Mouse (Mus musculus) mature B cell (primary cell): ENCODE results near the gene Asap3.

ENCODE experiments used
- in situ Hi-C: fragments of 300-500 bp; cut with MboI; formaldehyde crosslinking; loops from 2 replicates; pipeline ENCODE4 v1.14.3; 2019

Asap3 gene

DNA sequence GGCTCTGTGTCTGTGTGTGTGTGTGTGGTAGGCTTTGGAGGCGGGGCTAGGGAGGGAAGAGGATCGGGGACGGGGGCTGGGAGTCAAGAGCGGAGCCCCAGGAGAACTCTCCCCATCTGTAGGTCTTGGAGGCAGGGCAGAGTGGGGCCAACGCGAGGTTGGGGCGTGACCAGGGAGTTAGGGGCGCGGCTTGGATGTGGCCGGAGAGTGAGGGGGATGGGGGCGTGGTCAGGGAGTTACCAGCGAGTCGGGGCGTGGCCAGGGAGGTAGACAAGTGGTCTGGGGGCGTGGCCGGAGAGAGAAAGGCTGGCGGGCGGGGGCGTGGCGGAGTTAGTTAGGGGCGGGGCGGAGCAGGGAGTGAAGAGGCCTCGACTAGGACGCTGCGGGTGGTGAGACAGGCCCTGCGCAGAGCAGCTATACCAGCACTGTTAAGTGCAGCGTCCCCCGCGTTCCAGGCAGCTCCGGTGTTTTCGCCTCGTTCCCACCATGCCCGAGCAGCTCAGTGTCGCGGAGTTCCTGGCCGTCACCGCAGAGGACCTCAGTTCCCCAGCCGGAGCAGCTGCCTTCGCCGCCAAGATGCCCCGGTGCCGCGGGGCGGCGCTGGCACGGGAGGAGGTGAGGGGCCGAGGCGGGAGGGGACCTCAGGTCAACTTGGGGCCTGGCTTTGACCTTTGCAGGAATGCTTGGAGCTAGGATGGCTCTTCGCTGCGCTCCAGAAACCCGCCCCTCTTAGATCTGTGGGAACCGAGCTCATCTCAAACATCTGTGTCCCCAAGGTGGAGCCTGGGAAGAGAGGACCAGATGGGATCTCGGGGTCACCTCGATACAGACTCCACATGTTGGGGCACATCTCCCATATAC is at the start of gene Asap3:
TSS of gene Asap3 (plus strand) at position 333 of the 861 bp plus-strand sequence.
- in situ Hi-C loops, result no loop called here

DNA sequence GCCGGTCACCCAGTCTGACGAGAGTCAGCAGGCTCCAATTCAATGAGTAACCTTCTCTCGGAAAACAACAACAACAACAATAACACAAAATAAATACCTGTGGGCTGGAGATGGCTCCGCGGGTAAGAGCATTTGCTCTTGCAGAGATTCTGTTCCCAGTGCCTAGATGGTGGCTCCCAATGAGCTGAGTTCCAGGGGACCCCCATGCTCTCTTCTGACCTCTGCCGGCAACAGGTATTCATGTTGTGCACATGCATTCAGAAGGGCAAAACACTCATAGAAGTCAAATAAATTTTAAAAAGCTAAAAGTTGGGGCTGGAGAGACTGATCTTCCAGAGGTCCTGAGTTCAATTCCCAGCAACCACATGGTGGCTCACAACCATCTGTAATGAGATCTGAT is 47.7 kb upstream of the Asap3 start:
- in situ Hi-C loops, result no loop called here

DNA sequence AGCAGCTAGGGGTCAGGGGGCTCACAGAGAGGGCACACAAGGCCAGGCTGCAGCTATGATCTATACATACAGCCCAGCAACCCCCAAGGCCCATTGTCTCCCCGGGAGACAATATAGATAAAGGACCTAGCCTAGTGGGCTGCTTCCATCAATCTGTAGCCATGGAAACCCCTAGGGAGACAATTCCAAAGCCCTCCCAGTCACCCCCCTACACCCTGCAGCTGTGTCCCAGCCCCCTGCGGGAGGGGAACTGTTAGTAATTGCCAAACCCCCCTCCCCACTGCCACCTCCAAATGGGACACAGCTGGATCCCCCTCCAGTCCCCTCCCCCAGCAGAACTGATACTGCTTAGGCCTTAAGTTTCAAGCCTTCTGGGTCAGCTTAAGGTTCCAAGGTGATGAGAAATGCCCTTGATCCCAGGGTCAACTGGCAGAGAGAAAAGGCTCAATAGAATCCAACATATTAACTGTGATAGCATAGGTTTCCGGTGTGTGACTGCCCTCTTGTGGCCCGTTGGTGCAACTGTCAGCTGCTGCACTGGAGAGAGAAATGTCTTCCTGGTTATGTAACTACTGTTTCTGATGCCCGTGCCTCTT is 46.3 kb upstream of the Asap3 start:
- in situ Hi-C loops, result loop anchor here (5.0 kb wide), 1 partner anchor 37 kb away; no protein-coding TSS in a partner anchor

DNA sequence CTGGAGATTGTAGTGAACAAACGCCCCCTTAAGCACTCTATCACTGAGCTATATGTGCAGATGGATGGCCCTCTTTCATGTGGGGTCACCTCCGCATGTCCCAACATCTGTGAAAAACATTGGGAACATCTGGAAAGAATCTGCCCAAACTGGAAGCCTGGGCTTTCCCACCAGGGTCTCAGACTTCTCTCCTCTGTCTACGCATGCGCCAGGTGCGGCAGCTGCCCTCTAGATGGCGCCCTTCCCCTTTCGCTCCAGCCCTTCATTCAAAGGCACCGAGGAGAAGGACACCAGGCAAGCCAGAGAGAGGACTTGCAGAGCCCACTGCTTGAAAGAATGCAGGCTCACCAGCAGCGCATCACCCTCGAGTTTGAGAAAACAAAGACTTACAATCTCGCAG is 42.7 kb upstream of the Asap3 start:
- in situ Hi-C loops, result loop anchor here (5.0 kb wide), 1 partner anchor 34 kb away; no protein-coding TSS in a partner anchor

DNA sequence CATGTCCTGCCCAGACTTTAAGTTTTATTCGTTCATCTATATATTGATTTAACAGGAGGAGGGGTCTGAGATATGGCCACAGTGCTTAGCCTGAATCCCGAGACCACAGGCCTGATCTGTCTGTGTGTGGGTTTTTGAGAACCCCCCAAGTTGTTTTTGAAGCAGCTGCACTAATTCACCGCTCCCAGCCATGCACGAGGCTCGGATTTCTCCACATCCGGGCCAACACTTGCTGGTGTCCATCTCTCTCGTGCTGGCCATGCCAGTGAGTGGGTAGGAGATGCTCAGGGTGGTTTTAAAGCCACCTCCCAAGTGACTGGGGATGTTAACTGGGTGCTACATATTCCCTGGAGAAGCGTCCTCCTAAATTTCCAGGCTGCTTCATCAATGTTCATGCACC is 41.2 kb upstream of the Asap3 start:
- in situ Hi-C loops, result loop anchor here (5.0 kb wide), 1 partner anchor 32 kb away; no protein-coding TSS in a partner anchor

DNA sequence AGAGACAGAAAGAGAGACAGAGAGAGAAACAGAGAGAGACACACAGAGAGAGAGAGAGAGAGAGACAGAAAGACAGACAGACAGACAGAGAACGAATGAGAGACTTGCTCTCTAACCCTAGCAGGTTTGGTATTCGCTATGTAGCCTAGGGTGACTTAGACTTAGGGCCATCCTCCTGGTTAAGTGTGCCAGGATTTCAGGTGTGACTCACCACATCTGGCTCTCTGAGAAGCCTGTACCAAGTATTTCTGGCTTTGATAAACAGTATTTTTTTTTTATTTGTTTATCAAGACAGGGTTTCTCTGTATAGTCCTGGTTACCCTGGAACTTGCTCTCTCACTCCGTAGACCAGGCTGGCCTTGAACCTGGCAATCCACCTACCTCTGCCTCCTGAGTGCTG is 38.5 kb upstream of the Asap3 start:
- in situ Hi-C loops, result no loop called here

DNA sequence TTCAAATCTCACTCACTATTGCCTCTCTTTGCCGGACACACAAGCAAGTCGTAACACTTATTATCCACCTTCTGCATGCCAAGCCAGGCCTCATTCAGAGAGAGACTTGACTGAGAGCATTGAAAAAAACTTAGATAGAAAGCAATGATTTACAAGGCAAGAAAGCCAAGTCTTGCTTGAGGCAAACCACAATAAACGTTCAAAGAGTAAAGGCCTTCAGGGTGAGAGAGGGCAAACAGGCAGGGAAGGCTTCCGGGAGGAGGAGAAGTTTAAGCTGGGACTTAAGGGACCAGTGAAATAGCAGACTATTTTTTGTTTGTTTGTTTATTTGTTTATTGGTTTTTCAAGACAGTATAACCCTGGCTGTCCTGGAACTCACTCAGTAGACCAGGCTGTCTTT is 35.8 kb upstream of the Asap3 start:
- in situ Hi-C loops, result no loop called here

DNA sequence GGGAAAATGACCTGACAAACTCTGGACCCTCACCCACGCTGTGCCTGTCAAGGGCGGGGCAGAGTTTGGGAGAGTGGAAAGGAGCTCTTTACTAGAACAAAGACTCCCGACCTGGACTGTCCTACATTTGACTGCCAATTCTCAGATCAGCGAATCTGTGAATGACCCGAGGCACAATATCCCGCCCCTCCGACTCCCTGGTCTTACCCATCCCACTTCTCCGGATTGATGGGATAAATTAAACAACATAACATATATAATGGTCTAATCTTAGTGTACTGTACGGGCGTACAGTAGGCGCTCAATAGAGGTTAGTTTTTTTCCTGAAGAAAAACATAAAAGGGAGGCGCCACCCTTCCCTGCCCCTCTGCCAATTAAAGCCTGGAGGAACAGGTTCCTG is 34.7 kb upstream of the Asap3 start:
- in situ Hi-C loops, result no loop called here

DNA sequence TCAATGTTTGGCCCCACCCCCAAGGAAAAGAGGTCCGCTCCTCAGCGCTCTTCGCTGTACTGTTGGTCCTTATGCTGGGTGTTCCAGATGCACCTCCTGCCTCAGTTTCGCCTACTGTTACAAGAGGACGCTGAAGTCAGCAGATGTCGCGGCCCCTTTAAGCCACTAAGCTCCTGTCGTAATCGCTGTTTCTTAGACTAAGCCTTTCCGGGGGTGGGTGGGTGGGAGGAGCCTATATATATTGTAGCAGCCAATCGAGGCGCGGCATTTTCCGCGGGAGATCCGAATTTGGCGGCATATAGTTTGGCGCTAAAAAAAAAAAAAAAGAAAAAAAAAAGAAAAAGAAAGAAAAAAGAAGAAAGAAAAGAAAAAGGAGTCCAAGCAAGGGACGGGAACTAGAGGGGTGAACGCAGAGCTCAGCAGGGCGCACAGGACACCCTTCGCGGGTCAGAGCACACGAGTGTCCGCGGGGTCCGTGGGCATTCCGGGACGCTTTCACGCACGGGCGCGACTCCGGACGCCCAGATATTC is 34.1 kb upstream of the Asap3 start, which contains the start of gene E2f2:
TSS of gene E2f2 (plus strand) at position 384 of the 531 bp plus-strand sequence.
- in situ Hi-C loops, result no loop called here

DNA sequence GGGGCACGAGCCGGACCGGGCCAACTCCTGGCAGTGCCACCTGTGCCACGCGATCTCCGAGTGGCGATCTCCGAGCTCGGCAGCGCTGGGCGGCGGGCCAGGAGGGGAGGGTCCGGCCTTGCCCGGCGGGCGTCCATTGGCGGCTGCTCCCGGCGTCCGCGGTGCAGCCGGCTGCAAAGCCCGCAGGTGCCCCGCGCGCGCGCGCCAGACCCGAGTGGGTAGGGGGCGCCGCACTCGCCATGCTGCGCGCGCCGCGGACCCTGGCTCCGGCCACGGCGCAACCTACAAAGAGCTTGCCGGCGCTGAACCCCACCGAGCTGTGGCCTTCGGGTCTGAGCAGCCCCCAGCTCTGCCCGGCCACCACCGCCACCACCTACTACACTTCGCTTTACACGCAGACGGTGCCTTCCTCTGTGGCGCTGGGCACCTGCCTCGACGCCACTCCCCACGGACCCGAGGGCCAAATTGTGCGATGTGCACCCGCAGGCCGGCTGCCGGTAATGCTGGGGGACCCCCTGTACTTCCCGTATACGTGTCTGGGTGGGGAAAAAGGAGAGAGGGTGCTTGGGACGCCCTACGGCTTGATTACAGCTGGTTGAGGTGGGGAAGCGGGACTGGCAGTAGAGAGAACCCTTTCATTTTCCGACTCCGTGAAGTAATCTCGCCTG is 33.5 kb upstream of the Asap3 start:
- in situ Hi-C loops, result no loop called here

DNA sequence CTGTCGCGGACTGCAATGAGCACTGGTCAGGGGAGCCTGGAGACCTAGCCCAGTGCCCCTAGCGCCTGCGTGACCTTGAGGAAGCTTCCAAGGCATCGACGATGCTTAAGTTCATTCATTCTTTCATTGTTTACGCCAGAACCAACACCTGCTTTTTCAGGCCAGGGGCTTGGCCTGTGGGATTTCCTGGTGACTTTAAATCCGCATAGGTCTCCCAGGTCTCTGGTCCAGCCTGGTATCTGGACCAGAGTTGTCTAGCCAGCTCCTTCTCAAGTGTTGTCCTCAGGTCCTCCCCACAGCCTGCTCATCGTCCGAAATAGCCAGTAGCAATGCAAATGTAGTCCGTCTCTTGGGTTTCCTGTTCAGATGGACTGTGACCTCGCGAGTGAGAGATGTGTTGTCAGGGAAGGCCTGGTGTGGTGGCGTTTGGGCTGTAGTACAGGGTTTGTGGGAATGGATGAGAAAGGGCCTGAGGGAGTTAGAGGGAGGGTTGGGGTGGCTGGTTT is 32.9 kb upstream of the Asap3 start:
- in situ Hi-C loops, result no loop called here

DNA sequence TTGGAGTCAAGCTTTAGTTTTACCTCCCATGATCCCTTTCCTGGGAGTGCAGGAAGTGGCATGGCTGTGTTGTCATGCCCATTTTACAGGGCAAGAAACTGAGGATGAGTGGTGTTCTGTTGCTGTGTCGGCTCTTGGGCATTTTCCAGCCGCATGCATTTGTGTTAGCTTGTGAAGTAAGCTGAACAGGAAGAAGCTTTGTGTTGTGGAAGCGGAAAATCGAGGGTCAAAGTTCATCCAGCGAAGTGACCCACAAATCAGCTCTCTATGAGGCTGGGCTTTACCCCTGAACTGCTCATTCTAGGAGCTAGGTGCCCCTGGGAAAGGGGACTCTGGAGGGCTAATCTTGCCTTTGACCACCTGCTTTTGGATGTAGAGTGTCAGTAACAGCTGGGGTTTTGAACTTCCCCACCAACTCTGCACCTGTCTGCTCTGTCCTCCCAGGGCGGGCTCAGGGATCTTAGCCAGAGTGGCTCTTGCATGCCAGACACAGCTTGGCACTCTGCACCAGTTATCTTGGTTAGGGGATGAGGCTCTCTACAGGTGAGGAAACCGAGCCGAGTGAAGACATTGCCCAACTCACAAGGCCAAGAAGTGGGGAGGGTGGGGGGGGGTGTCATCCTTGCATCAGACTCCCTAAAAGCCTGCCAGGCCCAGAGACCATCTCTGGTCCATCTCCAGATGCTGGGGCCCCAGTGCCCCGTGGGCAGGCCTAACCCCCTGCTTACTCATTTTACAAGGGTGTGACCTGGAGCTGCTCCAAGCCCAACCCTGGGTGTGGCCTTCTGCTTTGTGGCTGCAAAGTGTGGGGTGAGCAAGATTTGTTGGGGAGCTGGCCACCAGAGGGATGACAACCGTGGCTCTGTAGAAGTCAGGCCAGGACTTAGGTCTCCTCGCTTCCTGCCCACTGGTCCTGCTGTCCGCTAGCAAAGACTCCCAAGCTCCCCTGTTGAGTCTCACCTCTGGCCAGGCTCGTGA is 31.7 kb upstream of the Asap3 start:
- in situ Hi-C loops, result no loop called here

DNA sequence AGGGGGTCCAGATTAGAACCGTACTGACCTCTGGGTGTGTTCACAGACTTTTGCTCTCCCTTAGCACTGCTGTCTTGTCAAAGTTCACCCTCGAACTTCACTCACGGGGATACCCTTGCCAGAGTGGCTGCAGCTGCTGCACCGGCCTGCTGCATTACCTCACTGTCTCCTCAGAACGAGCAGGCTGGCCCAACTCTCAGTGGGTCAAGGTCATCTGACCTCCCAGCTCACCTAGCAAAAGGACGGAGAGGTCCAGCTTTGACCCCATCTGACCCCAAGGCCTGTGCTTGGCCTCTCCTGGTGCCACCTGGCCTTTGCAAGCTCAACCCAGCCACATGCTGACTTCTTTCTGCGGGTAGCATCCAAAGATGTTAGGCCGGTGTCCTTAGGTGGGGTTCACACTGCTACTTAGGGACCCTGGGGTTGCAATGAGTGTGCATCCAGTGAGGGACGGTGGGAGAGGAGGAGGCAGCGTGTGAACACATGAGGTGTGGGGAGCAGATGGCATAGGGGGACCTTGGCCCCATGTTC is 30.1 kb upstream of the Asap3 start:
- in situ Hi-C loops, result no loop called here

DNA sequence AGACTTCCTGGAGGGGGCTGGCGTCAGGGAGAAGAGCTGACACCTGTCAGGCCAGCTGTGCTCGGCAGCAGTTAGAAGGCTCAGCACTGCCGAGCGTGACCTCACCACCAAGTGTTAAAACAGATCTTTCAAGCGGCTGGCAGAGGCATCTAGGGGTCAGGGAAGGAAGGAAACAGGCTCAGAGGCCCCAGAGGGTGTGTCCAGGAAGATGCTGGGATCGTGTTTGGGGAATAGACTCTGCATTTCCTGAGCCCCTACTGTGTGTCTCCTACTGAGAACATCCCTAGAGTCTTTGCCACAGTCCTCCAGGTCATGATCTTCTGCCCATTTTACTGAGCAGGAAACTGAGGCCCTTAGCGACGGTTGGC is 28.9 kb upstream of the Asap3 start:
- in situ Hi-C loops, result no loop called here

DNA sequence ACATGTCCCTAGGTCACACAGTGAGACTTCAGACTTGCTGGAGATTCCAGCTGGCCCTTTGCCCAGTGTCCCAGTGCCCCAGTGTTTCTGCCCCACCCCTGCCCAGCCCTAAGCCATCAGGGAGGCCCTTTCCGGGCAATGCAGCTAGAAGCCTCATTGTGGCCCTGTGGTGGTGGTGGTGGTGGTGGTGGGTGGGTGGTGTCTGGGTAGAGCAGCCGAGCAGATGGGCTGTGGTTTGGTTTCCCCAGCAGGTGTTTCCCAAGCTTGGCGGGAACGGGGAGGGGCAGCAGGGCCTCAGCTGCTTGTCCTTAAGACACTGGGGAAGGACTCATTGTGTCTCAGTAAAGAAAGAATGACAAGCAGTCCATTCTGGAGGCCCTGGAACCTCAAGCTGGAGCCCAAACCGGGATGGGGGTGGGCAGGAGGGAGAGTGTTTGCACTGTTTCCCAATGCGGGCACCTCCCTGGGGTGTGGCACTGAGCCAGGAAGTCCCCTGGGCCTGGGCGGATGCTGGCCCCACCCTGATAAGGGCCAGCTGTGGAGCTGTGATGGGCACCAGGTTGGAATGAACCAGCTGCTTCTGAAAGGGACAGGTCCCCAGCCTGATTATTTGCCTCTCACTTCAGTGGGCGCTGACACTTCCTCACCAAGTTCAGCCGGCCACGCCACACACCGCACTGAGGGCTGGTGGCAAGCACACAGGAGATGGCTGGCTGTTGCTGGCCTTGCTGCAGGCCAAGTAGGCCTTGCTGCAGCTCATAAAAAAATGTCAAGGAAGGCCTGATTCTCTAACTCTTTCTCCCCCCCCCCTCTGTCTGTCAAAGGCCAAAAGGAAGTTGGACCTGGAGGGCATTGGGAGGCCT is 28.3 kb upstream of the Asap3 start:
- in situ Hi-C loops, result no loop called here

DNA sequence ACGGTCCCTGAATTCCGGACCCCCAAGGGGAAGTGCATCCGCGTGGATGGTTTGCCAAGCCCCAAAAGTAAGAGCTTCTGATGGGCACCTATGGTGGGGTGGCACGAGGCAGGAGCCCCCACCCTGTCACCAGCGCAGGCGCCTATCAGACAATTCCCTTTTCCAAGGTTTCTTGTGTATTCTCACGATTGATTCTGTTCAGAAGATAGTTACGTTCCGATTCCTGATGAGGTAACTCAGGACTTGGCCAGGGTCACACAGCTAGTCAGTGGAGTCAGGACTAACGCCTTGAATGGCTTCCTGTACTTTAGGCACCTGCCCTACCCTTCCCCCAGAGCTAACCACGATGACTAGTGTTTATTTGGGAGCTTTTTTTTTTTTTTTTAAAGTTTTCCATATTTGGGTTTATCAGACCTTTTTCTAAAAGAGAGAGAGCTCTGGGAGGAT is 27.7 kb upstream of the Asap3 start:
- in situ Hi-C loops, result no loop called here

DNA sequence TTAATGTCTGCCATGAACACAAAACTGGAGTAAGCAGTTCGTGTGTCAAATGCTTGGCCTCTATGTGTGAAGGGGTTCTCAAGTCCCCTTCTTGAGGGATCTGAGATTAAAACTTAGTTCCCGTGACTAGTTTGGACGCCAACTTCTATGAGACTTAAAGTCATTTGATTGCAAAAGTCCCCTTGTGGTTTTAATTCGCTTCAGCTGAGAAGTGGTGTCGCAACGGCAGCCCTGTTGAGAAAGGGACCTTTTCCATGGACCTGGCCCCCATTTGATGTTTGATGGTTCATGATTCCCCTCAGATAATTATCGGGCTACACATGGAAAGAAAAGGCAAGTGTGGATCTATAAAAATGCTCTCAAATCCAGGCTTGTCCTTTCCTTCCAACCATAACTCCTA is 26.7 kb upstream of the Asap3 start:
- in situ Hi-C loops, result no loop called here

DNA sequence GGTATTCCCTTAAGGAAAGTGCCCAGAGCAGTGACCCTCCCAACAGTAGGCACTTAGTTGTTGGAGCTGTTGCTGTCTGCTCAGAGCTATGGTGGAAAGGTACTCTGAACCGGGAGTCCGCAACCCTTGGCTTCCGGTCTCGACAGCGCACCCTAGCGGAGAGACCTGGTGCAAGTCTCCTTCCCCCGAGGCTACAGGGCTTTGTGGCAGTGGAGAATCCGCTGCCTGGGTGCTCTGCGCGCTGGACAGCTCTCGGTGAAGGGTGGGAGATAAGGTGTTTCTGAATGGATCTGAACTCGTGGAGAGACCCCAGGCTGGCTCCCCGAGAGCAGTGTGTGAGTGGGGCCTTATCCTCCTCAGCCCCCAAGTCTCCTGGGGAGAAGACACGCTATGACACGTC is 26.2 kb upstream of the Asap3 start:
- in situ Hi-C loops, result no loop called here

DNA sequence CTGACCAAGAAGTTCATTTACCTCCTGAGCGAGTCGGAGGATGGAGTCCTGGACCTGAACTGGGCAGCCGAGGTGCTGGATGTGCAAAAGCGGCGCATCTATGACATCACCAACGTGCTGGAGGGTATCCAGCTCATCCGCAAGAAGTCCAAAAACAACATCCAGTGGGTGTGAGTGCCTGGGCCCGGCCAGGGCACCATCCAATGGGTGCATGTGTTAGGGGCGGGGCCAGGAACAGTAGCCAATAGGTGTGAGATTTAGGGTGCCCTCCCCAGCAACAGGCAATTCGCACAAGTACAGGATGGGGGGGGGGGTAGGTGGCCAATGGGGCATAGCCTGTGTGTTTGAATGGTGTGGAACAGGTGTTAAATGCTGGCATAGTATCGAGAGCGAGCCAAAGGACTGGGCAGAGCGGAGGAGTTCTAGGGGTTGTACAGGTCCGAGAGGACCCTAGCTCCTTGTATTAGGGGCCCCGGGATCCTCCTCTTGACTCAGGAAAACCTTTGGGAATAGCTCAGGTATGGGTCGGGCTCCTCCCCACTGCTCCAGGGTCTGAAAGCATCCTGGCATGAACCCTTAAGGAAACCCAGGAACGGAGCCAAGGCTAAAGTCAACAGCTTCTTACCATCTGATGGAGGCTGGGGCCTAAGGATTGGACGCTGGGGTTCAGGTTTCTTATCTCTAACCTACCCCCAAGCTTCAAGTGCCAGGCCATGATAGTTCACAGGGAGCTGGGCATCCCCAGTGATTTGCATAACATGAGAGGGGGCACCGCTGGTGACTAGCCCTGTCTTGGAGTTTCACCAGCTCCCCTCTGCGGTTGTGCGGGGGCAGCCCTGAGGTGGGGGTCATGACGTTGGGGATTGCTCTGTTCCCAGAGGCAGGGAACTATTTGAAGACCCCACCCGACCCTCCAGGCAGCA is 25.5 kb upstream of the Asap3 start:
- in situ Hi-C loops, result no loop called here
